Mouse (Mus musculus) embryonic facial prominence, embryonic 13.5 days (tissue): ENCODE measurements around the gene Ebp. TPM values are rescaled to one million over a fixed set of nuclear protein-coding genes. Genes with fewer than 3 reads are reported as not detected.

Experiments used
- ATAC-seq: fragments of 200-750 bp; cut with Nextera tagmentation; 2 replicates; pipeline ENCODE4 v1.8.0; 2017; ENCODE audit warnings: low read depth; ENCODE audit not compliant: insufficient number of reproducible peaks, insufficient read depth, low FRiP score, low TSS enrichment
- H3K27ac ChIP-seq: fragments of 300-500 bp; sonication (generic); 2 replicates; pipeline ENCODE4 v1.5.1; 2015; ENCODE audit warnings: moderate library complexity, mild to moderate bottlenecking, inconsistent platforms
- H3K27me3 ChIP-seq: fragments of 300-500 bp; sonication (generic); 2 replicates; pipeline ENCODE4 v1.6.1; 2015; ENCODE audit warnings: mild to moderate bottlenecking, inconsistent platforms
- H3K36me3 ChIP-seq: fragments of 300-500 bp; sonication (generic); 2 replicates; pipeline ENCODE4 v1.6.1; 2015; ENCODE audit warnings: mild to moderate bottlenecking, inconsistent platforms
- H3K4me1 ChIP-seq: fragments of 300-500 bp; sonication (generic); 2 replicates; pipeline ENCODE4 v1.6.1; 2015; ENCODE audit warnings: inconsistent platforms
- H3K4me2 ChIP-seq: fragments of 300-500 bp; sonication (generic); 2 replicates; pipeline ENCODE4 v1.6.1; 2015; ENCODE audit warnings: moderate library complexity, mild to moderate bottlenecking, inconsistent platforms
- H3K4me3 ChIP-seq: fragments of 300-500 bp; sonication (generic); 2 replicates; pipeline ENCODE4 v1.5.1; 2015; ENCODE audit warnings: mild to moderate bottlenecking, inconsistent platforms
- H3K9ac ChIP-seq: fragments of 300-500 bp; sonication (generic); 2 replicates; pipeline ENCODE4 v1.6.1; 2015; ENCODE audit warnings: mild to moderate bottlenecking, inconsistent platforms
- H3K9me3 ChIP-seq: fragments of 300-500 bp; sonication (generic); 2 replicates; pipeline ENCODE4 v1.6.1; 2016; ENCODE audit warnings: inconsistent platforms
- WGBS: fragments of 180-500 bp; shearing (Covaris S2); methylation state at CpG from one replicate; pipeline ENCODE4 v1.1.7; 2015; ENCODE audit warnings: mixed read lengths; 5-methylcytosine and 5-hydroxymethylcytosine counted together
- polyA plus RNA-seq: library from polyadenylated mRNA; unstranded; fragments of >200 nt; fragmentation: Nextera tagmentation; extraction: Ambion mirVana; gene quantifications from 2 replicates; pipeline ENCODE4 v1.2.1, GENCODE M21; 2015

The Ebp gene
- polyA plus RNA-seq, 1 experiment from 2014 or later, result 39.3 TPM

DNA sequence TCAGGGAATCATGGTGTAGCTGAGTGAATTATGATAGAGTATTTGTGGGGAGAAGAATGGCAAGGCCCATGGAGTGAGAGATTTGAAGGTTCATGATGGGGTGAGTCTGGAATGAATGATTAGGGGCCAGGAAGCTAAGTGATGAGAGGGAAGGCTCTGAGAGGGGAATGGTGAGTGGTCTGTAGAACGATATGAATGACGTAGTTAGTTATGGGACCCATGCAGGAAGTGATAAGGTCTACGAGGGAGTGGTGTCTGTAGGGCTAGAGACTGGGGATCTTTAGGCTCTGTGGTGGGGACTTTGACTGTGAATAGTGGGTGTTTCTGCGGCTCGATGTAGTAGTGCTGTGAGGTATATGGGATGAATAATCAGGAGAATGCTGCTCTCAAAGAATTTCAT is 13.7 kb downstream of the Ebp start:
- Histone ChIP-seq H3K4me3 (no peak overlapping the region), H3K27me3 (no peaks in the 10 kb centered on the region), H3K9ac (no peak overlapping the region), H3K4me2 (no peak overlapping the region), H3K4me1 (no peaks in the 10 kb centered on the region), H3K36me3 (no peaks in the 10 kb centered on the region), H3K9me3 (no peaks in the 10 kb centered on the region), H3K27ac (no peak overlapping the region)
- ATAC-seq, result no peak
- WGBS, result 93% methylated on average over 5 of the region's 5 CpGs

DNA sequence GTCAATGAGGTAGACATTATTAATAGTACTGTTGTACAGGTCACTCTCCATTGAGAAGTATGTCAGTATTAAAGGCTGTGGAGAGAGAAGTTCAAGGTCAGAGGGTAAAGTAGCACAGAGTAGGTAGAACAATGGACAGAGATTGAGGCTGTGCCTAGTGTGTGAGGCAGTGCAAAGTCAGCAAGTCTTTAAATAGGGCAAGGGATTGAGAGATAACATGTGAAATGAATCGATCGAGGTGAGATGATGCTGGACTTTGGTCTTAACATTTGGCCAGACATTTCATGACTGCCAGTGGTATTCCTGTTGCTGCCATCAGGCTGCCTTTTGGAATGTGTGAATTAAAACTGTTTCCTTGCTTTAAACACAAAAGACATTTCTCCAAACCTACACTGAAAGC is 14.4 kb downstream of the Ebp start:
- ATAC-seq, result no peak
- Histone ChIP-seq H3K4me1 (no peaks in the 10 kb centered on the region), H3K36me3 (no peaks in the 10 kb centered on the region), H3K27ac (no peak overlapping the region), H3K9me3 (no peaks in the 10 kb centered on the region), H3K27me3 (no peaks in the 10 kb centered on the region), H3K9ac (no peak overlapping the region), H3K4me2 (no peak overlapping the region), H3K4me3 (no peak overlapping the region)
- WGBS, result 97% methylated on average over 2 of the region's 2 CpGs

DNA sequence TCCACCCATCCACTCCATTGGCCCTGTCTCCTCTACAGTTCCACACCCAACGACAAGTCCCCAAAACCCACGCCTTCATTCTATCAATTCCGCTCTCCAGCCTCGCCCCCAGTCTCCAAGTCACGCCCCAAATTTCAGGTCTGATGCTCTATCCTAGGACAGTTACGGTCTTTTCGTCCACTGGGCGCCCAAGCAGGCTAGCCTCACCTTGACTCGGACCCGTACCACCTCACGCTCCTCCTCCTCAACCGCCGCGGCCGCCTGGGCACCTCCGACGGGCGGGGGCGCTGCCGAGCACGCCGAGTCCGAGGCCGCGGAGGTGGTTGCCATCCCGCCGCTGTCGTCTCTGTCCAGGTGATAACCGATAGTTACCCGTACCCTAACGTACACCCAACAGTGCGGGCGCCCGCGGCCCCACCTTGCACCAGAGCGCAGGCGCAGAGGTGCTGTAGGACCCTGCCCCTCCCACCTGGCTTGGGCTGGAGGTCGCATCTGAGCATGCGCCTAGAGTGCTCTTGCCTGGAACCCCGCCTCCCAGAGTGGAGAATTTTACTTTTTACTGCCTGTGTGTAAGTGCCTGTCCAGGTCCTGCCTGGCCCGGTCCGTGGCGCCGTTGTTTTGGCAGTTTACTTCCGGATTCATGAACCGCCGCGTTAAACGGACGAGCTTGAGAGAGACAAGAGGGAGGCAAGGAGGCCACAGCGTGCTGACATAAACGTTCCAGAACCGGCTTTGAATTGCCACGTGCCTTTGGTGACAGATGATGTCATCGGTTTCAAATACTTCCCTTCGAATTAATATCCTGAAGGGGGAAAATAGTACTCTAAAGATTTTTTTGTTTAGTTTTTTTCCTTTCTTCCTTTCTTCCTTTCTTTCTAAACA is 17.6 kb downstream of the Ebp start, which contains the start of gene Tbc1d25:
Gene Tbc1d25, minus strand, starts transcription at position 678 of the 882 bp plus-strand sequence.
- ATAC-seq, result peak; percentile 96
- 16% methylated on average over 56 of the region's 56 CpGs for WGBS
- H3K27me3 ChIP-seq, result no peaks in the 10 kb centered on the region
- no peaks in the 10 kb centered on the region for H3K9me3 ChIP-seq
- peak within 1 kb of the TSS; percentile 62 for H3K4me3 ChIP-seq
- no peaks in the 10 kb centered on the region for H3K36me3 ChIP-seq
- H3K9ac ChIP-seq, result peak within 1 kb of the TSS; percentile 70
- H3K27ac ChIP-seq, result no peak within 1 kb of the TSS
- no peaks in the 10 kb centered on the region for H3K4me1 ChIP-seq
- peak within 1 kb of the TSS; percentile 57 for H3K4me2 ChIP-seq

DNA sequence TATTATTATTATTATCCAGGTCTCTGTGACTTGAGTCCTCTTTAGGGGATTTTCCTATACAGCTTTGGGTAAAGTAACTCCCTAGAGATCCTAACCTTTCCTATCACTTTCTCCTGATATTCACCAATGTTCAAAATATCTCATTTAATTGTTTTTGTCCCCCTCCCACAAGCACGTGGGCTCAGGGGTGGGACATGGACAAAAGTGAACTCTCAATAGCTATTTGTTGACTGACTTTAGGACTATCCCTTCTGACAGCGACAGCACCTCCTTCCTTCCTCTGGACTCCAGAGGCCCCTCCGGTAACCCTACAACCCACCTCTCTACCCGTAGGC is 18.2 kb downstream of the Ebp start:
- ATAC-seq, result no peak
- peak overlapping the region; percentile 70 for H3K9ac ChIP-seq
- 17% methylated on average over 4 of the region's 4 CpGs for WGBS
- H3K36me3 ChIP-seq, result no peaks in the 10 kb centered on the region
- peak overlapping the region; percentile 57 for H3K4me2 ChIP-seq
- H3K4me1 ChIP-seq, result no peaks in the 10 kb centered on the region
- H3K4me3 ChIP-seq, result peak overlapping the region; percentile 62
- H3K27me3 ChIP-seq, result no peaks in the 10 kb centered on the region
- H3K27ac ChIP-seq, result no peak overlapping the region
- H3K9me3 ChIP-seq, result no peaks in the 10 kb centered on the region

- Histone ChIP-seq H3K4me2 (no peak overlapping the region), H3K36me3 (peaks cover 7% of the 10 kb centered on the region; the same call in 1 of the 2 replicates), H3K27ac (no peak overlapping the region), H3K9me3 (no peaks in the 10 kb centered on the region), H3K4me1 (no peaks in the 10 kb centered on the region), H3K27me3 (no peaks in the 10 kb centered on the region), H3K4me3 (no peak overlapping the region), H3K9ac (no peak overlapping the region)
- 87% methylated on average over 10 of the region's 10 CpGs for WGBS
- no peak for ATAC-seq
Measured at GRCm38 (mm10) chrX:8167716-8168647, 25.3 kb downstream of the Ebp start.

GRCm38 (mm10) chrX:8164471-8164870 is 28.8 kb downstream of the Ebp start:
- Histone ChIP-seq H3K27ac (no peak overlapping the region), H3K9me3 (no peaks in the 10 kb centered on the region), H3K27me3 (no peaks in the 10 kb centered on the region), H3K4me2 (no peak overlapping the region), H3K4me1 (no peaks in the 10 kb centered on the region), H3K4me3 (no peak overlapping the region), H3K36me3 (peaks cover 4% of the 10 kb centered on the region; the same call in 1 of the 2 replicates), H3K9ac (no peak overlapping the region)
- 89% methylated on average over 4 of the region's 4 CpGs for WGBS
- no peak for ATAC-seq

DNA sequence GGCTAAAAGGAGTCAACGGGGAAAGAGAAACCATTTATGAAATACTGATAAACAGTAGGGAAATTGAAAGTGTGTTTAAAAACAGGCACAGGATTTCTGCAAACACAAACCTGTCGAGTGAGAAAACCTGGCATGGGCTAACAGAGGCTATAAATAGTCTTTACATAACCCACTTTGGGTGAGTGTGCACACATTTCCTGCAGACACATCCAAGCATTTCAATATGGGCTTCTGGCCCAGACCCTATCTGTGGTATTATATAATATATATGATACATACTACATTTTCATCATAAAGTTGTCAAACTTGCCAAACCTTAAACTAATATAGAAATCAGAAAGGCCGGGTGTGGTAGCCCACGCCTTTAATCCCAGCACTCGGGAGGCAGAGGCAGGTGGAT is 30.2 kb downstream of the Ebp start:
- Histone ChIP-seq H3K27me3 (no peaks in the 10 kb centered on the region), H3K9ac (no peak overlapping the region), H3K4me1 (no peaks in the 10 kb centered on the region), H3K27ac (no peak overlapping the region), H3K4me2 (no peak overlapping the region), H3K36me3 (no peaks in the 10 kb centered on the region), H3K9me3 (no peaks in the 10 kb centered on the region), H3K4me3 (no peak overlapping the region)
- 85% methylated on average over 5 of the region's 5 CpGs for WGBS
- no peak for ATAC-seq

GRCm38 (mm10) chrX:8145153-8145991 is 47.9 kb downstream of the Ebp start, which contains the start of gene Rbm3:
Gene Rbm3 (minus strand): TSS chrX:8145880.
- Histone ChIP-seq H3K9ac (peak within 1 kb of the TSS; percentile 83), H3K9me3 (no peaks in the 10 kb centered on the region), H3K4me3 (peak within 1 kb of the TSS; percentile 59), H3K36me3 (peaks cover 31% of the 10 kb centered on the region), H3K27me3 (no peaks in the 10 kb centered on the region), H3K4me1 (peaks cover 8% of the 10 kb centered on the region), H3K4me2 (peak within 1 kb of the TSS; percentile 75), H3K27ac (peak within 1 kb of the TSS; percentile 97)
- peak; percentile 91 for ATAC-seq
- 28% methylated on average over 58 of the region's 65 CpGs for WGBS

- no peak for ATAC-seq
- H3K27ac ChIP-seq, result no peak overlapping the region
- peaks cover 8% of the 10 kb centered on the region for H3K4me1 ChIP-seq
- peak overlapping the region; percentile 59 for H3K4me3 ChIP-seq
- H3K4me2 ChIP-seq, result peak overlapping the region; percentile 75
- H3K36me3 ChIP-seq, result peaks cover 31% of the 10 kb centered on the region
- H3K9me3 ChIP-seq, result no peaks in the 10 kb centered on the region
- WGBS, result 69% methylated on average over 7 of the region's 7 CpGs
- no peaks in the 10 kb centered on the region for H3K27me3 ChIP-seq
- H3K9ac ChIP-seq, result peak overlapping the region; percentile 83; the same call in 1 of the 2 replicates
Measured at GRCm38 (mm10) chrX:8143750-8144149, 49.6 kb downstream of the Ebp start.

DNA sequence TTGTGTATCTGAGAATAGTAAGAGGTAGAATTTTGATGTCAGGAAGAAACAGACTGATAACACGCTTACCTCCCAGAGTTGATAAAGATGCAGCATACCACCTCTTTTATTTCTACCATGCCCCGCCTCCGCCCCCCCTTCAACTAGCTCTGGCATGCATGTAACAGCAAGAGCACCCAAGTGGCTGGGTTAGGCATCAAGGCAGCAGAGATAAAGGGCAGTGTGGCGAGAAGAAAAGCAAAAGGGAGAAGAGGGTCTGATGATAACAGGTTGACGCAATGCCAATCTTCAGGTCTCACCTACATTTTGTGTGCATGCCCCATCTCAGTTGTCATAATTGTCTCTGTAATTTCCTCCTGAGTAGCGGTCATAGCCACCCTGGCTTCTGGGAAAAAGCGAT is 50.4 kb downstream of the Ebp start:
- Histone ChIP-seq H3K4me3 (no peak overlapping the region), H3K27ac (no peak overlapping the region), H3K27me3 (no peaks in the 10 kb centered on the region), H3K4me1 (peaks cover 8% of the 10 kb centered on the region), H3K9me3 (no peaks in the 10 kb centered on the region), H3K4me2 (no peak overlapping the region), H3K36me3 (peaks cover 31% of the 10 kb centered on the region), H3K9ac (no peak overlapping the region)
- no peak for ATAC-seq
- WGBS, result 86% methylated on average over 7 of the region's 7 CpGs

DNA sequence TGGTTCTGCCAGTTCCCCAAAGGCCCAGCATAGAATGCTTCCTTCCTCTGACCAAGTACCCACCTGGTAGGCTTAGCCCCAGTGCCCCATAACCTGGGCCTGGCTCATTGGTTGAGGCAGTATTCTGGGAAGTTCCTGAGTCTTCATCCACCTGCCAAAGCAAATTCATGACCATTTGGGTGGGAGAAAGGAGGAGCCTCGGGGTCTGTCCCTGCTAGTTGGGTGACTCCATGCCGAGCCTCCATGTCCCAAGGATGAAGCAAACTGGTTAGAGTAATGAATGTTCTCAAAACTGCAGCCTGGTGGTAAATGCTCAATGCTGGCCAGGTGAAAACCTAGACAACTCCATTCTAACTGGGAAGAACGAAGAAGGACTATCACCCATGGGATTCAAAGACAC is 52.3 kb downstream of the Ebp start:
- Histone ChIP-seq H3K36me3 (peaks cover 31% of the 10 kb centered on the region), H3K9ac (no peak overlapping the region), H3K27ac (no peak overlapping the region), H3K27me3 (no peaks in the 10 kb centered on the region), H3K4me2 (no peak overlapping the region), H3K4me3 (no peak overlapping the region), H3K4me1 (peaks cover 8% of the 10 kb centered on the region), H3K9me3 (no peaks in the 10 kb centered on the region)
- no peak for ATAC-seq
- 74% methylated on average over 3 of the region's 3 CpGs for WGBS
